Comparison of ENCODE assay signal across 15 mouse cellular contexts in the genomic region with DNA sequence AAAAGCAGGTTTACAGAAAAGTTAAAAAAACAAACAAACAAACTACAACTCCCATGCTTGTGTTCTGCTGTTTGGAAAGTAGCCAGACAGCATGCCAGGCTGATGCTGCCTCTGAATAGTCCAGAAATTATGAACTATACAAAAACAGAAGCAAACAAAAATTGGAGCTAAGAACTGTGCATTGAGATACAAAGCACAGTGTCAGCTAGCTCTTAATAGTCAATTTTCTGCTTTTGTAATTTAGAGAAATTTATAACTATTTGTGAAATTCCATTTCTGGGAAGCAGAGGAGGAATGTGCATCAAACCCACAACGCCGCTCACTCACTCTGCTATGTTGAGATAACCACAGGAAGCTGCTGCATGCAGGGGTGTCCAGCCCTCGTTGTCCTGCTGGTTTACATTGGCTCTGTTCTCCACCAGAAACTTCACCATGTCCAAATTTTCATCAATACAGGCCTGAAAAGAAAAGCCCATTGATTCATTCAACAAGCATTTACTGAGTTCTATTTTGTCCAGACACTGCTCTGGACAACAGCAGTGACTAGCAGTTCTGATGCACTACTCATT. TPM values are rescaled to one million over a fixed set of nuclear protein-coding genes. Genes with fewer than 3 reads are reported as not detected.
A peak's percentile ranks its signal among the peaks of the same experiment; 100 is the strongest.
DNase-seq lines count a peak whose midpoint lies in the region; ATAC-seq and TF ChIP-seq lines count a peak whose summit lies in the region.
"Had no signal": no experiment of that assay in that cellular context is flagged by ENCODE, and none has a peak within 500 bp of the region (broad histone marks: within the 10 kb centered on the region; RNA-seq: fewer than 3 reads in every experiment).

No protein-coding gene starts in this region.

- ATAC-seq in heart, embryonic 14.5 days (ENCODE audit: insufficient number of reproducible peaks, insufficient read depth, low FRiP score, low read depth): no peak
- no peak for ATAC-seq in CD4-positive, CD25-positive, alpha-beta regulatory T cell, adult 4 months
- ATAC-seq: hindbrain, embryonic 16.5 days had no signal

- TF ChIP-seq CTCF in heart, adult 2 months (IDR thresholded peaks at IDR 0.05): no peak

- DNase-seq in heart, adult 2 months: no peak
- DNase-seq in kidney, postnatal 36 days: peak; percentile 7 to 12
- no peak for DNase-seq in kidney, adult 9 months
- peak; percentile 81 for DNase-seq in 3T3-L1 (ENCODE audit: low read depth, low spot score)
- peak; percentile 75 for DNase-seq in NIH3T3 (ENCODE audit: low read depth)
- DNase-seq: cerebellum, adult 11 months; cerebellum, postnatal 36 days; left cerebral cortex, postnatal 4 days; liver, embryonic 13.5 days; thymus, adult 2 months had no signal

- intact Hi-C loops in heart, adult 2 months (cut with DNase I): no loop called here

- 0 out of 2 replicates have a peak overlapping the region, but pooled peaks have one; percentile 1 for H3K4me2 ChIP-seq in heart, embryonic 14.5 days (ENCODE audit: low read length)
- H3K4me2 ChIP-seq: liver, embryonic 13.5 days; midbrain, embryonic 11.5 days; neural tube, embryonic 15.5 days had no signal

- H3K9ac ChIP-seq in heart, embryonic 14.5 days (ENCODE audit: low read length): no peak overlapping the region
- H3K9ac ChIP-seq in heart, adult 2 months (ENCODE audit: low read depth, low read length): no peak overlapping the region
- H3K9ac ChIP-seq: liver, embryonic 13.5 days; neural tube, embryonic 15.5 days had no signal

- H3K27me3 ChIP-seq in heart, embryonic 14.5 days (ENCODE audit: control insufficient read depth, insufficient read depth, low read length): no peaks in the 10 kb centered on the region
- no peaks in the 10 kb centered on the region for H3K27me3 ChIP-seq in heart, adult 2 months (ENCODE audit: control insufficient read depth, insufficient read depth, low read length)
- H3K27me3 ChIP-seq: liver, embryonic 13.5 days; neural tube, embryonic 15.5 days had no signal

- TF ChIP-seq EP300 in heart, adult 2 months (IDR thresholded peaks at IDR 0.05; ENCODE audit: insufficient read depth, low read depth, low read length): no peak

- 4% methylated on average over 3 of the region's 3 CpGs for WGBS in heart, embryonic 14.5 days
- WGBS in heart, adult 2 months: 20% methylated on average over 3 of the region's 3 CpGs

- peaks cover 2 to 14% of the 10 kb centered on the region in 2 experiments; a peak in 3 of 4 replicates for H3K4me1 ChIP-seq in heart, embryonic 14.5 days (ENCODE audit: control insufficient read depth in 2 of 2, insufficient read depth in 2 of 2, low read length in 2 of 2)
- H3K4me1 ChIP-seq in heart, adult 2 months (ENCODE audit: control insufficient read depth, insufficient read depth, low read length): no peaks in the 10 kb centered on the region; the same call in 1 of the 2 replicates
- H3K4me1 ChIP-seq: neural tube, embryonic 15.5 days had no signal

- peak overlapping the region; percentile 62 to 67 for H3K27ac ChIP-seq in heart, embryonic 14.5 days (replicated peaks in 1 of 2; ENCODE audit: control insufficient read depth in 1 of 2, insufficient read depth in 1 of 2, low read depth in 2 of 2, low read length in 2 of 2)
- no peak overlapping the region for H3K27ac ChIP-seq in heart, adult 2 months
- H3K27ac ChIP-seq: liver, embryonic 13.5 days; neural tube, embryonic 15.5 days had no signal

- no peak for TF ChIP-seq POLR2A in heart, adult 2 months (IDR thresholded peaks at IDR 0.05; ENCODE audit: insufficient read depth, low read depth, low read length)

- H3K79me2 ChIP-seq in heart, adult 2 months (replicated peaks; ENCODE audit: control insufficient read depth, insufficient read depth, low read length): no peaks in the 10 kb centered on the region

- no peak overlapping the region for H3K4me3 ChIP-seq in heart, embryonic 14.5 days (ENCODE audit: control insufficient read depth in 1 of 2, insufficient read depth in 1 of 2, low read depth in 1 of 2, low read length in 2 of 2)
- no peak overlapping the region for H3K4me3 ChIP-seq in heart, adult 2 months
- H3K4me3 ChIP-seq: liver, embryonic 13.5 days; neural tube, embryonic 15.5 days had no signal

- H3K9me3 ChIP-seq in heart, embryonic 14.5 days (ENCODE audit: control insufficient read depth, low read length): no peaks in the 10 kb centered on the region
- H3K9me3 ChIP-seq: liver, embryonic 13.5 days; neural tube, embryonic 15.5 days had no signal

- H3K36me3 ChIP-seq in heart, embryonic 14.5 days (ENCODE audit: control insufficient read depth, insufficient read depth, low read length): peaks cover 4% of the 10 kb centered on the region; the same call in 1 of the 2 replicates
- H3K36me3 ChIP-seq in heart, adult 2 months (ENCODE audit: control insufficient read depth, insufficient read depth, low read length): peaks cover 11% of the 10 kb centered on the region
- H3K36me3 ChIP-seq: neural tube, embryonic 15.5 days had no signal

RNA-seq across cellular contexts. Expression of gene Ppp1r12b, which starts 53.6 kb away (rescaled TPM):
- polyA plus RNA-seq in heart, embryonic 14.5 days (2014; fragmentation: Nextera tagmentation; extraction: Ambion mirVana): 35.7 and 35.9 TPM in 2 replicates
- total RNA-seq in heart, adult 2 months (2021): 100 to 1,000 TPM; 150 to 161 TPM
- polyA plus RNA-seq in heart, adult 2 months (2012; rRNA removed): 55.4 and 84.2 TPM in 2 replicates
- polyA plus RNA-seq in CD4-positive, CD25-positive, alpha-beta regulatory T cell, adult 4 months (2017; shearing (Covaris generic)): 1 to 10 TPM; 7.7 to 7.9 TPM

Comparison
In these comparisons a context has a peak if more than half of its experiments do, and no peak if none do; other contexts are left out.
1. DNase-seq: peak in kidney, postnatal 36 days (2 of 2), 3T3-L1 (single experiment) and NIH3T3 (single experiment); none in heart, adult 2 months (0 of 2) and kidney, adult 9 months (single experiment).